Mouse (Mus musculus) hindbrain, embryonic 10.5 days (tissue): ENCODE results near the gene 2510009E07Rik. TPM values are rescaled to one million over a fixed set of nuclear protein-coding genes. Genes with fewer than 3 reads are reported as not detected.

Experiments
- DNase-seq: peaks from one replicate; pipeline ENCODE4 v3.0.0-alpha.2; 2017; ENCODE audit warnings: low spot score
- H3K27ac ChIP-seq: fragments of 300-500 bp; sonication (generic); 2 replicates; pipeline ENCODE4 v1.5.1; 2016; ENCODE audit warnings: mild to moderate bottlenecking, moderate library complexity
- H3K27me3 ChIP-seq: fragments of 300-500 bp; sonication (generic); 2 replicates; pipeline ENCODE4 v1.6.1; 2016; ENCODE audit warnings: mild to moderate bottlenecking; ENCODE audit not compliant: poor library complexity, insufficient read depth, severe bottlenecking
- H3K36me3 ChIP-seq: fragments of 300-500 bp; sonication (generic); 2 replicates; pipeline ENCODE4 v1.6.1; 2016; ENCODE audit warnings: mild to moderate bottlenecking, moderate library complexity
- H3K4me1 ChIP-seq: fragments of 300-500 bp; sonication (generic); replicated peaks from 2 replicates; pipeline ENCODE4 v1.6.1; 2016; ENCODE audit warnings: mild to moderate bottlenecking
- H3K4me3 ChIP-seq: fragments of 300-500 bp; sonication (generic); 2 replicates; pipeline ENCODE4 v1.5.1; 2016; ENCODE audit warnings: mild to moderate bottlenecking, moderate library complexity
- H3K9me3 ChIP-seq: fragments of 300-500 bp; sonication (generic); 2 replicates; pipeline ENCODE4 v1.6.1; 2016; ENCODE audit warnings: mild to moderate bottlenecking, moderate library complexity
- WGBS: fragments of 180-500 bp; shearing (Covaris S2); methylation state at CpG from one replicate; pipeline ENCODE4 v1.1.7; 2016; 5-methylcytosine and 5-hydroxymethylcytosine counted together
- polyA plus RNA-seq: library from polyadenylated mRNA; unstranded; fragments of >200 nt; fragmentation: Nextera tagmentation; extraction: Ambion mirVana; gene quantifications from 2 replicates; pipeline ENCODE4 v1.2.1, GENCODE M21; 2016

Gene 2510009E07Rik
- polyA plus RNA-seq, 1 experiment from 2014 or later: 34.0 TPM

DNA sequence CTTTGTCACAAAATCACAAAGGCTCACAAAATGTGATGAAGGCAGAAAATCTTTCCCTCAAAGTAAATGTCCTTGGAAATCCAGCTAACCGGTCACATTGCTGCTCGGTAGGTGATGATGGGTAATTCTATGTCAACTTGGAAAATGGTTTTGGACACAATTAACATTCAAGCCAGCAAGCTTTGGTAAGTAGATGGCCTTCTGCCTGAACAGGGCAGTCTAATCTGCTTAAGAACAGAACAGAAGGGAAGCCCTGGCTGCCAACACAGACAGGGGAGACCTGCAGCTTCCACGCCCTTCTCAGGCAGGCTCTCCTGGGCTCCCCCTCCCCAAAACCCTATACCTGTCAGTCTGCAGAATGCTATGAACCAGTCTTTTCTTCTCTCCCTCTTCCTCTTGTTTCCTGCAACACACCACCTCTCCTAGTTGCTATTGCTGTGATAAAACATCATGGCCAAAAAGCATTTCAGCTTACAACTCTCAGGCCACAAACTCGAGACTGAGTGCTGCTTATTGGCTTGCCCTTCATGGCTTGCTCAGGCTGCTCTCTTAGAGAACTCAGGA lies 29.0 kb downstream of the 2510009E07Rik start:
- Histone ChIP-seq H3K9me3 (peaks cover 8% of the 10 kb centered on the region; the same call in 1 of the 2 replicates), H3K36me3 (no peaks in the 10 kb centered on the region), H3K4me1 (peaks cover 37% of the 10 kb centered on the region), H3K27me3 (peaks cover 15% of the 10 kb centered on the region), H3K27ac (peak overlapping the region; percentile 45; the same call in 1 of the 2 replicates), H3K4me3 (no peak overlapping the region)
- WGBS: 13% methylated on average over 4 of the region's 4 CpGs
- no peak for DNase-seq

DNA sequence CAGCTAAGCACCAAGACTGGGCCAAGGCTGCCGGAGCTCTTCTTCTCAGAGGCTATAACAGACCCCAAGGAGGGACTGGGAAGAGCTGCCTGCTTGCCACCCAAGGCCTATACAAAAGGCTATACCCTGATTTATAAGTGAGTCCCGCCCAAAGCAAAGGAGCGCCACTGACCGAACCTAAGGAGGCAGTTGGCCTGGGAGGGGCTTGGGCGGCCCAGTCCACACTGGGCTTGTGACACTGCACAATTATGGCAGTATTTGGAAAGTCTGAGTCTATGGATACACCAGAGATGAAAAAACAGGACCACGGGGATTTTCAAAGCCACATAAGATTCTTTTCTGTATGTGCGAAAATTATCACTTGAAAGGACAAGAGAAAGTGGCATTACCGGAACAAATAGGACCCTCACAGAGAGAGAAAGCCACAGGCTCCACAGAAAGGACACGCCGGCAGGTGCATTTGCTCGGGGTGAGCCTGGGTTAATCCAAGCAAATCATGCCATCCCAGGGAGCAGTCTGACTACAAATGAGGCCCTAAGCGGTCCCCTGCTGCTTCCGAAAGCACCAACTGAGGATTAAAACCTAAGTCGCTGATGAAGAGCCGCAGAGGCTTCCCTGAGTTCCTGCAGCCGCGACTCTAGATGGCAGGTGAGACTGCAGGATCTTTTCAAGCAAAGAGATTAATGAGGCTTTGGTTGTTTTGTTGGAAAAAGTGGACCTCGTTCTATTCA lies 29.7 kb downstream of the 2510009E07Rik start:
- H3K36me3 ChIP-seq: peaks cover 1% of the 10 kb centered on the region; the same call in 1 of the 2 replicates
- 0 out of 2 replicates have a peak overlapping the region, but pooled peaks have one; percentile 4 for H3K4me3 ChIP-seq
- peaks cover 42% of the 10 kb centered on the region for H3K4me1 ChIP-seq
- peaks cover 8% of the 10 kb centered on the region; the same call in 1 of the 2 replicates for H3K9me3 ChIP-seq
- H3K27me3 ChIP-seq: peaks cover 15% of the 10 kb centered on the region
- 8% methylated on average over 18 of the region's 18 CpGs for WGBS
- DNase-seq: no peak
- H3K27ac ChIP-seq: peak overlapping the region; percentile 57

DNA sequence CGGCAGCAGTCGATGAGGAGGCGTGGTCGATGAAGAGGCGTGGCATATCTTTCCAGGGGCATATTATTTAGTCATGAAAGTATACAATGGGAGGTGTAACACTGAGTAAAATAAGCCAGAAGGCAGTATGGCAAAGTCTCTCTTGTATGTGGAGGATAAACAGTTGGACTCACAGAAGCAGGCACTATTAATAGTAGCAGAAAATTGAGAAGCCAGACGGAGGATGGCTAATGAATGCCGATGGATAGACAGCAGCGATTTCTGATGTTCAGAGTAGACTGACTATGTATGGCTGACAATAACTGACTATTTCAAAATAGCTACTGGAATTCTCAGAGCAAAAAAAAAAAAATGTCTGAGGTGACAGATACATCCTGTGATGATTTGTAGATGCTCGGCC lies 38.5 kb downstream of the 2510009E07Rik start:
- H3K4me1 ChIP-seq: peaks cover 39% of the 10 kb centered on the region
- 91% methylated on average over 9 of the region's 9 CpGs for WGBS
- DNase-seq: no peak
- H3K27me3 ChIP-seq: no peaks in the 10 kb centered on the region
- 0 out of 2 replicates have a peak, but pooled peaks cover 4% of the 10 kb centered on the region for H3K9me3 ChIP-seq
- H3K27ac ChIP-seq: peak overlapping the region; percentile 62; the same call in 1 of the 2 replicates
- H3K36me3 ChIP-seq: peaks cover 40% of the 10 kb centered on the region
- H3K4me3 ChIP-seq: no peak overlapping the region

DNA sequence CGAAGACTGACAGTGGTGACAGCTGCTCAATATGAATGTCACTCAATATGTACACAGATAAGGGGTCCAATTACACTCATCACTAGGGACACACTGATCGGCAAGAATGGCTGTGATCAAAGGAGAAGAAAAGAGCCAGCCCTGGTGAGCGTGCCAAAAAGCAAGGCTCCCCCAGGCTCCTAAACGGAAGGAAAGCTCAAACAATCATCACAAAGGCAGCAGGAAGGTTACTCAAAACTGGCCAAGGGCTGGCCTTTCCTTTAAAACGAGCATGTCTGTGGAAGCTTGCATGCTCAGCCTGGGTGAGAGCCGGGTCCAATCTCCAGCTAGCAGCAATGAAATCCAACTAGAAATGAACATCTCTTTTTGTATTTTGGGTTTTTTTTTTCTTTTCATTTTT lies 39.2 kb downstream of the 2510009E07Rik start:
- Histone ChIP-seq H3K27me3 (no peaks in the 10 kb centered on the region), H3K4me1 (peaks cover 33% of the 10 kb centered on the region), H3K27ac (peak overlapping the region; percentile 65; the same call in 1 of the 2 replicates), H3K4me3 (no peak overlapping the region), H3K36me3 (peaks cover 40% of the 10 kb centered on the region), H3K9me3 (0 out of 2 replicates have a peak, but pooled peaks cover 4% of the 10 kb centered on the region)
- no peak for DNase-seq
- WGBS: 33% methylated on average over 6 of the region's 6 CpGs

DNA sequence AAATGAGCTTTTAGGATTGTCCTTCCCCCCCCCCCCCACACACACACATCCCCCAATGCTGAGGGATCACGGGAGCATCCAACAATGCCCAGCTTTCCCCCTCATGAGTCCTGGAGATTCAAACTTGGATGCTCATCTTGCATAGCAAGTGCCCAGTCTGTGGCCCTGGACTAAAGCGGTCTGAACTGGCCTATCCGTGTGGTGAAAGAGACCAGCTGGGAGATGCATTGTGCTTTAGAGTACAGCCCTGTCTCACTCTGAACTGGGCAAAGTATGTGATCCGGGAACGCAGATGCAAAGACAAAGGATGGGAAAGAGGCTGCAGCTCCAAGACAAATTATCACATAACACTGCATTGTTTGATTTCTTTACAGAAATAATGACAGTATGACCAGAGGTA lies 40.1 kb downstream of the 2510009E07Rik start:
- H3K27me3 ChIP-seq: no peaks in the 10 kb centered on the region
- 48% methylated on average over 5 of the region's 5 CpGs for WGBS
- no peak overlapping the region for H3K4me3 ChIP-seq
- peaks cover 40% of the 10 kb centered on the region for H3K36me3 ChIP-seq
- H3K27ac ChIP-seq: peak overlapping the region; percentile 65
- DNase-seq: no peak
- peaks cover 30% of the 10 kb centered on the region for H3K4me1 ChIP-seq
- H3K9me3 ChIP-seq: 0 out of 2 replicates have a peak, but pooled peaks cover 1% of the 10 kb centered on the region

DNA sequence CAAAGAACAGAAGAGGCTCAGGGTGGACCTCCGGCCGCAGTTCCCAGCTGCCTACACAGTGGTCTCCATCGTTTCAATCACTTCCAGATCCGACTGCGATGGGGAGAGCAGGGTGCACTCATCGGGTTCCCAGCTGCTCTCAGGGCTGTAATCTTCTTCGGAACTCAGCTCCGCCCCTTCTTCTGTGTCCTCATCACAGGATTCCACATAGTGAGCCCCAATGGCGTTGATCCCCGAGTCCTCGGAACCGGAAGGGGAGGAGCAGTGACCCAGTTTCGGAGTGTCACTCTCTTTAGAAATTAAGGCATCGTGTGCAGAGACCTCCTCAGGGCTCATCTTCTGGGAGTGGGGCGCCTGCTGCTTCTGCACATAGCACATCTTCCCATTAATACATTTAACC lies 41.3 kb downstream of the 2510009E07Rik start:
- Histone ChIP-seq H3K4me3 (no peak overlapping the region), H3K27me3 (no peaks in the 10 kb centered on the region), H3K27ac (no peak overlapping the region), H3K36me3 (peaks cover 38% of the 10 kb centered on the region), H3K9me3 (no peaks in the 10 kb centered on the region), H3K4me1 (peaks cover 30% of the 10 kb centered on the region)
- DNase-seq: no peak
- WGBS: 82% methylated on average over 15 of the region's 15 CpGs

DNA sequence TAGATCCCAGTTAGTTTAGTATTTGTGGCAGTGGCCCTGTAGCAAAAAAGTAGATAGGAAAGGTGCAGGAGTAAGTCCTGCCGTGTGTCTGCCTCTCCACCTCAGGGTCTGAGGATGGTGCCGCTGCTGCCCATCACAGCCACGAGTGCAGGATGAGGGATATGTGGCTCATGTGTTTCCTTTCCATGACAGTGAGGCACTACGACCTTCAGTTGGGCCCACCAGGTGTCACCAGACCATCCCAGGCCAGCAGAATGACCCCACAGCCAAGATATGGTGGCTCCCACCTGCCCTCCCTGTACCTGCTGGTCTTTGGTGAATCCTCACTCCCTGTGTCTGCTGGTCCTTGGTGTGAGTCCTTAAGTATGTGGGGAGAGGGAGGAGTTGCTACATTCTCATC lies 43.3 kb downstream of the 2510009E07Rik start:
- no peak overlapping the region for H3K4me3 ChIP-seq
- no peak for DNase-seq
- peaks cover 29% of the 10 kb centered on the region for H3K36me3 ChIP-seq
- no peaks in the 10 kb centered on the region for H3K9me3 ChIP-seq
- peaks cover 36% of the 10 kb centered on the region for H3K4me1 ChIP-seq
- WGBS: 79% methylated on average over 4 of the region's 4 CpGs
- no peak overlapping the region; the same call in 1 of the 2 replicates for H3K27ac ChIP-seq
- H3K27me3 ChIP-seq: no peaks in the 10 kb centered on the region

DNA sequence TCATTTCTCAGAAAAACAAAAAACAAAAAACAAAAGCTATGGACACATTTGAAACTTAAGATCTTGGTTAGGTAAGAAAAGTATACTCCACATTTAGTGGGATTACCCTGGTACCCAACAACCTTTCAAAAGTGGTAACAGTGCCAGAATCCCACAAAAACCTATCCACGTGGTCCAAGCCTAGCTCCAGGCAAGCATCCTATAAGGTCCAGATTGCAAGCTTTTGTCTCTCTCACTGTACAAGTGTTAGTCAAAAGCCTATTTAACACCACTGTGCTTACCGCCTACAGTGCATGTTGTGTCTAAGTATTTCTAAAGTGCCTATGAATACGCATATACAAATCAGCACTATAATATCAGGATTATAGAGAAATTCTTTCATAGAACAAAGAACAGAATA lies 44.2 kb downstream of the 2510009E07Rik start:
- no peak overlapping the region for H3K27ac ChIP-seq
- H3K4me3 ChIP-seq: no peak overlapping the region
- H3K9me3 ChIP-seq: no peaks in the 10 kb centered on the region
- peaks cover 30% of the 10 kb centered on the region for H3K4me1 ChIP-seq
- 92% methylated on average over 3 of the region's 3 CpGs for WGBS
- DNase-seq: no peak
- no peaks in the 10 kb centered on the region for H3K27me3 ChIP-seq
- peaks cover 29% of the 10 kb centered on the region for H3K36me3 ChIP-seq

DNA sequence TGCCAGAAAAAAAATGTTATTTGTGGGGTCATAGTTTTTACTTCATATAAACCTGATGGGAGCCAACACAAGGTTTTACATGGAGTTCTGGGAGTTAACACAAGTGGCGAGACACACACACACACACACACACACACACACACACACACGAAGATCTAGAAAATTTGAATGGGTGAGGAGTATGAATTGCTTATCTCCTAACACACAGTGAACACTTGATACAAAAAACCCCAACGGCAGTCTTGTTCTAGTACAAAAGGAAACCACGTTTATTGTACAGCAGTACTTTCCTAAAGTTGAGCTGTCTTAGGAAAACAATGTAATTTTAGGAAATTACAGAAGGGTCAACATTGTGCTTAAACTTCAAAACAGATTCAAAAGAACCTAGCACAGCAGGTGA lies 45.7 kb downstream of the 2510009E07Rik start:
- 85% methylated on average over 4 of the region's 4 CpGs for WGBS
- peaks cover 29% of the 10 kb centered on the region for H3K36me3 ChIP-seq
- H3K4me3 ChIP-seq: no peak overlapping the region
- no peak for DNase-seq
- H3K4me1 ChIP-seq: peaks cover 24% of the 10 kb centered on the region
- H3K27me3 ChIP-seq: no peaks in the 10 kb centered on the region
- H3K27ac ChIP-seq: no peak overlapping the region
- no peaks in the 10 kb centered on the region for H3K9me3 ChIP-seq

DNA sequence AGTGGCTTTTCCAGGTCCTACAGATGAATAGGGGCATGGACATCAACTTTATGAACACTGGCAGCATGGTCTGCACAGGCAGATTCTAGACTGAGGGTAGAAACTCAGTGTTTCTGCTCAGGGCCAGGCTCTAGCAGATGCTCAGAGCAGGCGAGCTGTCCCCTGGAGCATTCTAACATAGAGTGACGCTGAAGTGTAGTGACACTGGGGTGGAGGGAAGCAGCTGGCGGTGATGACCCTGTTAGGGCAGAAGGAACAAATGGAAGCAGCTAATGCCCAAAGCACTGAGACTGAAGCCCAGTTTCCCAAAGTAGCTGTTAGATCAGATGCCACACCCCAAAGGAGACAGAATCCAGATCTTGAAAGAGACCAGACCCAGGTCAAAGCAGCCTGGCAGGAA lies 48.0 kb downstream of the 2510009E07Rik start:
- WGBS: 73% methylated on average over 3 of the region's 3 CpGs

DNA sequence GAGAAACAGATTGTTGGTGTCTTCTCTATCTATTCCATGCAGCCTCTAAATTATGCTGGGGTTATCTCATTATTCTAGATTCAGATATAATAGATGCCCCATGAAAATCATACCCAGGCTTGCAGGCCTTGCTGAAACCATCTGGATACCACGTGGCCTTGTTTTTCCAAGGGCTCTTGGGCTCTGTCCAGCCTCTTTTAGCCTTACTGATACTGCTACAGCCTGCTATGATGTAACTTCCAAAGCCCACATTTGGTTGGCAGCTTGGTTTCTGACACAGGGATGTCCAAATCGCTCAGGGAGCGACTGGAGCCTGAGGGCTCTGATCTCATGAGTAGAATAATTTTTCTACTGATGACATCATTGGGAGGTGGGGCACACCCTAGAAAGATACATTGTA lies 48.5 kb downstream of the 2510009E07Rik start:
- WGBS: 81% methylated on average over 3 of the region's 3 CpGs
- Histone ChIP-seq H3K27me3 (no peaks in the 10 kb centered on the region), H3K36me3 (peaks cover 23% of the 10 kb centered on the region), H3K27ac (peak overlapping the region; percentile 57; the same call in 1 of the 2 replicates), H3K4me3 (no peak overlapping the region), H3K4me1 (peaks cover 25% of the 10 kb centered on the region), H3K9me3 (no peaks in the 10 kb centered on the region)
- no peak for DNase-seq

More for the DNA sequence above, 48.0 kb downstream of the 2510009E07Rik start:
- Histone ChIP-seq H3K4me1 (peaks cover 23% of the 10 kb centered on the region), H3K9me3 (no peaks in the 10 kb centered on the region), H3K36me3 (peaks cover 28% of the 10 kb centered on the region), H3K27ac (peak overlapping the region; percentile 57), H3K27me3 (no peaks in the 10 kb centered on the region), H3K4me3 (no peak overlapping the region)
- no peak for DNase-seq

DNA sequence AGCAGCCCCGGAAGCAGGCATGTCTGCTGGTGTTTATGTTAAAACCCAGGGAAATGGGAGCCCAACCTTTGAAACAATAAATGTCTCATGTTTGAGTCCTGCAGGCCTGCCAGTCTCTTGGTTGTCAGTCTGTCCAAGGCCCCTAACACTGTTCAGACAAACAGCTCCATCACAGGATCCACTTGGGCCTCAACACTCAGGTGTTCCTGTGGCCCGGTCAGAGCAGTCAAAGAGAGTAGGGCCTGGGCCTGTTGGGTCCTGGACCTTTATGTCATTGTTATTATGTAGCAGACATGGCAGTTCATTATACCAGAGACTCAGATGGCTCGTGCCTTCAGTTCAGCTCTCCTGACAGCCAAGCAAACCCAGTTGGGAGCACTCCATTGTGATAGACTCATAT lies 49.9 kb downstream of the 2510009E07Rik start:
- Histone ChIP-seq H3K36me3 (peaks cover 19% of the 10 kb centered on the region), H3K27ac (peak overlapping the region; percentile 82), H3K9me3 (no peaks in the 10 kb centered on the region), H3K4me3 (no peak overlapping the region), H3K4me1 (peaks cover 30% of the 10 kb centered on the region), H3K27me3 (no peaks in the 10 kb centered on the region)
- DNase-seq: no peak
- WGBS: 64% methylated on average over 3 of the region's 3 CpGs

DNA sequence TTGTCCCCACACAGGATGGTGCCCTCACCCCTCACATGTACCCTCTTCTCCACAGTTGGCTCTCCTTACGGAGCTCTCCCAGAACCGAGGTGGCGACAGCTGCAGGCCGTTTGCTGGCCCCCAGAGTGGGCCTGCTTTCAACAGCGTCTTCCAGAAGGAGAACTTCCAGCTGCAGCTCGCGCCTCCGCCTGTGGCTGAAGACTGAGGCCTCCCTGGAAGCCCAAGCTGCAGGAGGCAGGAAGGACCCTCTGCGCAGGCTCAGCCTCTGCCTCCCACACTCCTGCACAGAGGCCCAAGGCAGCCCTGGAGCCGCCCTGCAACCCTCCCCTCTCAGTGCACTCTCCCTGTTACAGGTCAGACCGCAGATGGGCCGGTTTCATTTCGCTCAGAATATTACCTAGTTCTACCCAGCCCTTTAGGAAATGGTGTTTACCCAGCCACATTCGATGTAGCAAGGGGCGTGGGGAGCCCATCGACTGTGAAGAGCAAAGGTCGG lies 50.4 kb downstream of the 2510009E07Rik start:
- 50% methylated on average over 17 of the region's 17 CpGs for WGBS
- no peaks in the 10 kb centered on the region for H3K27me3 ChIP-seq

More for the DNA sequence above, 50.4 kb downstream of the 2510009E07Rik start:
- Histone ChIP-seq H3K4me1 (peaks cover 30% of the 10 kb centered on the region), H3K27ac (peak overlapping the region; percentile 82), H3K36me3 (peaks cover 18% of the 10 kb centered on the region), H3K9me3 (no peaks in the 10 kb centered on the region), H3K4me3 (no peak overlapping the region)
- DNase-seq: peak; percentile 18
